Mouse (Mus musculus) CH12.LX (cell line): ENCODE data around the gene Il1rl2.

Experiments used
- EP300 ChIP-seq: IDR thresholded peaks from 2 replicates; pipeline ENCODE4 v1.6.1; 2011; ENCODE audit warnings: low read length, improper control_type of control experiment
- RAD21 ChIP-seq: IDR thresholded peaks from 2 replicates; pipeline ENCODE4 v1.6.1; 2011; ENCODE audit warnings: low read depth, mild to moderate bottlenecking, low read length, improper control_type of control experiment, moderate library complexity

DNA sequence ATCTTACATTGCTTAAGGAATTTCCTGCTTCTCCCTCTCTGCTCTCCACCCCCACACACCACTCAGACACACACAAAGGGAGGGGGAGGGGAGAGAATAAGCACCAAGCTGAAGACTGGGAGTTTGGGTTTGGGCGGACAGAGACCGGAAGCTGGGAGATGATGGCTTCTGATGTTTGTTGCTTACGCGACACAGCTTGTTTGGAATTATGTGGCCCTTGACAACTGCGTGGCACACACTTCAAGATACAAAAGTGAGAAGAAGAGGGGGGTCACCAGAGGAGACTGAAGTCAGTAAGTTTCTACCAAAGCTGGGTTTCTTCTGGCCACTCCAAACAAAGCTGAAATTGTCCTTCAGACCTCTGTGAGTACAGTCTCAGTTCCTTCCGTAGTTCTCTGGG is at the start of gene Il1rl2:
- TF ChIP-seq RAD21: no peak
- no peak for TF ChIP-seq EP300
